Mouse (Mus musculus): ENCODE data around the gene Dut.

Gene Dut

GRCm38 (mm10) chr2:125305671-125306070, 58.7 kb downstream of the Dut start:
- no peak for DNase-seq

All from embryo, embryonic 11 days (tissue).